Mouse (Mus musculus) E14TG2a.4 (cell line): ENCODE measurements at regions not wholly inside any gene's neighbourhood (a gene's known extent, or its start where the extent isn't known, plus 50 kb on each side); places are given as distances from the start of the nearest gene placed in this dataset.

Experiments
- CTCF ChIP-seq: conservative IDR thresholded peaks from 2 replicates; pipeline ENCODE4 v1.5.1; 2014; ENCODE audit warnings: low read length
- NANOG ChIP-seq: IDR thresholded peaks from 2 replicates; pipeline ENCODE4 v1.6.1; 2014; ENCODE audit warnings: borderline replicate concordance, low read length, mixed read lengths

GRCm38 (mm10) chr12:15551281-15551900 lies 265.3 kb downstream of the Trib2 start:
- no peak for TF ChIP-seq CTCF
- TF ChIP-seq NANOG: no peak
